Mouse (Mus musculus) cerebellum, adult 11 months (tissue): ENCODE data around the gene Med20.
"Not testable (repeated sequence)": the region's sequence is repeated elsewhere in the genome, so short reads cannot be mapped to it uniquely, and the experiment has no call there.

ENCODE experiments used
- DNase-seq: peaks from one replicate; pipeline ENCODE4 v3.0.0; 2022

Med20 gene

GRCm38 (mm10) chr17:47628851-47629676 is 17.7 kb downstream of the Med20 start:
- DNase-seq: peak; percentile 92

- peak; percentile 61 for DNase-seq
Observed at GRCm38 (mm10) chr17:47629717-47630677, 18.6 kb downstream of the Med20 start.

- DNase-seq: no peak
Observed at GRCm38 (mm10) chr17:47630678-47631065, 19.3 kb downstream of the Med20 start, which contains the start of gene Usp49. Usp49 (plus strand) TSS chr17:47630690.

- DNase-seq: no peak
Observed at GRCm38 (mm10) chr17:47632181-47632840, 20.9 kb downstream of the Med20 start.

- no peak for DNase-seq
Observed at GRCm38 (mm10) chr17:47633999-47634770, 22.8 kb downstream of the Med20 start.

GRCm38 (mm10) chr17:47642992-47643391 is 31.6 kb downstream of the Med20 start:
- DNase-seq: no peak

DNA sequence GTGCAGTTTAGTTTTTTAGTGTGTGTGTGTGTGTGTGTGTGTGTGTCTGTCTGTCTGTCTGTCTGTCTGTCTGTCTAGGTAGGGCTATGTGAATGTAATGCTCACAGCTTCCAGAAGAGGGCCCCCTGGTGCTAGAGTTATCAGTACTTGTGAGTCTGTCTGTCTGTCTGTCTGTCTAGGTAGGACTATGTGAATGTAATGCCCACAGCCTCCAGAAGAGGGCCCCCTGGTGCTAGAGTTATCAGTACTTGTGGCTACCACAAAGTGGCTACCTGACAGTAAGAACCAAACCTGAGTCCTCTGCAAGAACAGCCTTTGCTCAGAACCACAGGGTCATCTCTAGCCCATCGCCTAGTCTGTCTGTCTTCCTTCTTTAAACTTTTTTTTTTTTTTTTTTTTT is 35.3 kb downstream of the Med20 start:
- DNase-seq: peak; percentile 10

- no peak for DNase-seq
Observed at GRCm38 (mm10) chr17:47648966-47649365, 37.6 kb downstream of the Med20 start.

GRCm38 (mm10) chr17:47651953-47652352 is 40.6 kb downstream of the Med20 start:
- DNase-seq: no peak

DNA sequence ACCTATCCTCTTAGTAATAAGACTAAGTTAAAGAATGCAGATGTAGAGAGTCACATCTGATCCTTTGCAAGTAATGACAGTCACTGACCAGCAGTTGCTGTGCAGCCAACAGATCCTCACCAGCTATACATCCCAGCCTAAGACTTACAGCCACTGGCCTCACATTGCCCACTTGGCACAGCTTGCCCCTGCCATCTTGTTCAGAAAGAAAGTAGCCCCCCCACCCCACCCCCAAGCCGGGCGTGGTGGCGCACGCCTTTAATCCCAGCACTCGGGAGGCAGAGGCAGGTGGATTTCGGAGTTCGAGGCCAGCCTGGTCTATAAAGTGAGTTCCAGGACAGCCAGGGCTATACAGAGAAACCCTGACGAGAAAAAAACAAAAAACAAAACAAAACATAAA is 43.0 kb downstream of the Med20 start:
- DNase-seq: not testable (repeated sequence)

DNA sequence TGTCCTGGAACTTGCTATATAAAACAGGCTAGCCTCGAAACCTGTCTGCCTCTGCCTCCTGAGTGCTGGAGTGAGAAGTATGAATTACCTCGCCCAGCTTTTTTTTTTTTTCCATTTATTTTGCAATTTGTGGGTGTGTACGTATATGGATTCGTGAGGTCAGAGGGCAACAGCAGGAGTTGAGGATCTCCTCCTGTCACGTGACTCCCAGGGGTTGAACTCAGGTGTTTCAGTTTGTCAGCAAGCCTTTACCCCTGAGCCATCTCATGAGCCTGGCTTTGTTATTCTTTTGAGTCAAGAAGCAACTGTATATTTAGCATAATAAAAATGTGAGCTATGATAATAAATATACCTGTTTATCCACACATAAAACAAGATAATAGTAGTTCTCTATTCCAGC is 44.3 kb downstream of the Med20 start:
- no peak for DNase-seq

- no peak for DNase-seq
Observed at GRCm38 (mm10) chr17:47657901-47658300, 46.5 kb downstream of the Med20 start.

DNA sequence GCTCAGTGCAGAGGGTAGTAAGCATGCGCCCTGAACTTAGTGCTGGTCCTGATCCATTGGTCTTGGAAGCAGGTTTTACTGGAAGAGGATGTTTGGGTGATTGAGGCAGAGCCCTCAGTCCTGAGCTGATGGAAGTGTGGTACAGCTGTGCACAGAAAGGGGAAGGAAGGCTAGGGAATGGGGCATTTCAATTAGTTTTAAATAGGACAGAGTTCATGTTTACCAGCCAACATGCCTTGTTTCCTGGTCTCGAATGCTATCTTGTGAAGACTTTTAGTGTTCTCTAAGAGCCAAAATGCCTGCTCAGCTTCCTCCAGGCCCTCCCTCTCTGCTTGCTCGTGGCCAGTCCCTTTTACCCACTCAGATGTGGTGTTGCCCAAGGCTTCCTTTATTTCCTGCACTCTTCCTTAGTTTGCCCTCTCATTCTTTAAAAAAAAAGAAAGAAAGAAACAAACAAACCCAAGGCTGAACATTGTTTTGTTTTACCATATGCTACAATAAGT is 47.4 kb downstream of the Med20 start:
- no peak for DNase-seq

- DNase-seq: no peak
Observed at GRCm38 (mm10) chr17:47663009-47663713, 51.8 kb downstream of the Med20 start.

GRCm38 (mm10) chr17:47664474-47664873 is 53.1 kb downstream of the Med20 start:
- DNase-seq: no peak

GRCm38 (mm10) chr17:47669166-47669565 is 57.8 kb downstream of the Med20 start:
- no peak for DNase-seq

DNA sequence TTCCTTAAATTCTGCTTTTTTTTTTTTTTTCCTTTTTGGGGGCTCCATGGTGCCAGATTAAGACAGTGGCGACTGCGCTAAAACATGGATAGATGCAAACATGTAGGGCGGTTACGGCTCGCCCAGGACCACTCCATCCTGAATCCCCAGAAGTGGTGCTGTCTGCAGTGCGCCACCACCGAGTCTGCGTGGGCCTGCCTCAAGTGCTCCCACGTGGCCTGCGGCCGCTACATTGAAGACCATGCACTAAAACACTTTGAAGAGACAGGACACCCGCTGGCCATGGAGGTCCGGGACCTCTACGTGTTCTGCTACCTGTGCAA is 60.6 kb downstream of the Med20 start:
- no peak for DNase-seq

- peak; percentile 36 for DNase-seq
Observed at GRCm38 (mm10) chr17:47672311-47673111, 61.1 kb downstream of the Med20 start.
